Mouse (Mus musculus) T-cell, adult 2 months (primary cell): ENCODE measurements around the gene BC035947.
"Not testable (repeated sequence)": the region's sequence is repeated elsewhere in the genome, so short reads cannot be mapped to it uniquely, and the experiment has no call there.

ENCODE experiments used
- DNase-seq: peaks from one replicate; pipeline ENCODE4 v3.0.0; 2022; ENCODE audit warnings: low spot score

BC035947 gene

GRCm38 (mm10) chr1:78511621-78512160 lies at the start of gene BC035947:
Gene BC035947, minus strand, starts transcription at chr1:78512158.
- no peak for DNase-seq

GRCm38 (mm10) chr1:78554012-78554666 lies 42.2 kb upstream of the BC035947 start:
- DNase-seq, result no peak

- DNase-seq, result no peak
Measured at GRCm38 (mm10) chr1:78548961-78549360, 37.0 kb upstream of the BC035947 start.

- no peak for DNase-seq
Measured at GRCm38 (mm10) chr1:78546258-78546657, 34.3 kb upstream of the BC035947 start.

GRCm38 (mm10) chr1:78543631-78544030 lies 31.7 kb upstream of the BC035947 start:
- DNase-seq, result not testable (repeated sequence)

- DNase-seq, result no peak
Measured at GRCm38 (mm10) chr1:78539166-78539565, 27.2 kb upstream of the BC035947 start.

GRCm38 (mm10) chr1:78538396-78538795 lies 26.4 kb upstream of the BC035947 start:
- DNase-seq, result peak; percentile 80

- peak; percentile 96 for DNase-seq
Measured at GRCm38 (mm10) chr1:78537494-78538010, 25.6 kb upstream of the BC035947 start.

GRCm38 (mm10) chr1:78536310-78537164 lies 24.6 kb upstream of the BC035947 start:
- peak; percentile 83 for DNase-seq

GRCm38 (mm10) chr1:78534428-78535150 lies 22.6 kb upstream of the BC035947 start:
- DNase-seq, result no peak

GRCm38 (mm10) chr1:78532184-78532800 lies 20.3 kb upstream of the BC035947 start:
- DNase-seq, result no peak

GRCm38 (mm10) chr1:78530500-78531215 lies 18.7 kb upstream of the BC035947 start:
- no peak for DNase-seq

- DNase-seq, result no peak
Measured at GRCm38 (mm10) chr1:78529011-78529410, 17.1 kb upstream of the BC035947 start.

- no peak for DNase-seq
Measured at GRCm38 (mm10) chr1:78528356-78528755, 16.4 kb upstream of the BC035947 start.

GRCm38 (mm10) chr1:78525189-78525886 lies 13.4 kb upstream of the BC035947 start:
- DNase-seq, result peak; percentile 54

- no peak for DNase-seq
Measured at GRCm38 (mm10) chr1:78518907-78519306, 6.9 kb upstream of the BC035947 start.

- DNase-seq, result no peak
Measured at GRCm38 (mm10) chr1:78512756-78513155, 798 bp upstream of the BC035947 start.

- no peak for DNase-seq
Measured at GRCm38 (mm10) chr1:78510862-78511261, 1.1 kb downstream of the BC035947 start, which contains the start of gene Mogat1. Gene Mogat1, plus strand, starts transcription at chr1:78510991.

GRCm38 (mm10) chr1:78507137-78507536 lies 4.8 kb downstream of the BC035947 start:
- no peak for DNase-seq

GRCm38 (mm10) chr1:78502527-78502926 lies 9.4 kb downstream of the BC035947 start:
- no peak for DNase-seq
